Mouse (Mus musculus): ENCODE data around the gene Gsta3.

DNA sequence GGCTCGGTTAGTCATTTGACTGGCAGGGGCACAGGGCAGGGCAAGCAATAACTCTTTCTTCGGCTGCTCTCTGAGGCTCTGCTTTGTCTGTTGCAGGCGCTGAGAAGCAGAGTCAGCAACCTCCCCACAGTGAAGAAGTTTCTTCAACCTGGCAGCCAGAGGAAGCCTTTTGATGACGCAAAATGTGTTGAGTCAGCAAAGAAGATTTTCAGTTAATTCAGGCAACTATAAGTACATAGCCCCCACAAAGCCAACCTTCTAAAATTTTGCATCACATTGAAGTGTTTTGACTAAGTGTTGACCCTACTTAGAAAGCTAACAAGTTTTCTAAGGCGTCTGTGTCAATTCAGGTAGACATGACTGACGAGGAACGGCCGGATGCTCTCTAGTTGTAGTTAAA, 24.4 kb downstream of the Gsta3 start:
- TF ChIP-seq CTCF (IDR thresholded peaks at IDR 0.05; ENCODE audit: low read depth, low read length) (no peak), GATA1 (IDR thresholded peaks at IDR 0.05; ENCODE audit: borderline replicate concordance, low read length) (no peak), TAL1 (conservative IDR thresholded peaks at IDR 0.05; ENCODE audit: low read depth, low read length) (no peak), POLR2AphosphoS5 (IDR thresholded peaks at IDR 0.05; ENCODE audit: insufficient replicate concordance, low read depth, low read length) (no peak)
